Mouse (Mus musculus): ENCODE results near the gene Magi2. TPM values are rescaled to one million over a fixed set of nuclear protein-coding genes. Genes with fewer than 3 reads are reported as not detected.
A peak's percentile ranks its signal among the peaks of the same experiment; 100 is the strongest.

Magi2 gene
- polyA plus RNA-seq, 1 experiment: 1.6 TPM

- 6% methylated on average over 3 of the region's 3 CpGs for WGBS
- peak; percentile 37 for DNase-seq
- Histone ChIP-seq H3K27me3 (ENCODE audit: control insufficient read depth, insufficient read depth, low read length) (no peaks in the 10 kb centered on the region), H3K27ac (ENCODE audit: control insufficient read depth, insufficient read depth, low read length) (peak overlapping the region; percentile 72; the same call in 1 of the 2 replicates), H3K4me1 (replicated peaks; ENCODE audit: control insufficient read depth, insufficient read depth, low read length) (peaks cover 15% of the 10 kb centered on the region), H3K36me3 (ENCODE audit: control insufficient read depth, insufficient read depth, low read length) (no peaks in the 10 kb centered on the region), H3K4me3 (ENCODE audit: control insufficient read depth, insufficient read depth, low read length) (no peak overlapping the region)
- no peak for TF ChIP-seq CTCF (IDR thresholded peaks at IDR 0.05; ENCODE audit: borderline replicate concordance, control insufficient read depth, extremely low read depth, insufficient read depth, low read length, poor library complexity)
- no peak for TF ChIP-seq POLR2A (IDR thresholded peaks at IDR 0.05; ENCODE audit: control insufficient read depth, extremely low read depth, insufficient read depth, low read length, poor library complexity)
Observed at GRCm38 (mm10) chr5:20749535-20749934, 1522.7 kb downstream of the Magi2 start.

GRCm38 (mm10) chr5:20751000-20751399 lies 1524.2 kb downstream of the Magi2 start:
- Histone ChIP-seq H3K4me1 (replicated peaks; ENCODE audit: control insufficient read depth, insufficient read depth, low read length) (peaks cover 15% of the 10 kb centered on the region), H3K4me3 (ENCODE audit: control insufficient read depth, insufficient read depth, low read length) (no peak overlapping the region), H3K27ac (ENCODE audit: control insufficient read depth, insufficient read depth, low read length) (no peak overlapping the region), H3K27me3 (ENCODE audit: control insufficient read depth, insufficient read depth, low read length) (no peaks in the 10 kb centered on the region), H3K36me3 (ENCODE audit: control insufficient read depth, insufficient read depth, low read length) (no peaks in the 10 kb centered on the region)
- DNase-seq: no peak
- 88% methylated on average over 7 of the region's 7 CpGs for WGBS
- TF ChIP-seq CTCF (IDR thresholded peaks at IDR 0.05; ENCODE audit: borderline replicate concordance, control insufficient read depth, extremely low read depth, insufficient read depth, low read length, poor library complexity) (no peak), POLR2A (IDR thresholded peaks at IDR 0.05; ENCODE audit: control insufficient read depth, extremely low read depth, insufficient read depth, low read length, poor library complexity) (no peak)

- DNase-seq: no peak
- Histone ChIP-seq H3K36me3 (ENCODE audit: control insufficient read depth, insufficient read depth, low read length) (no peaks in the 10 kb centered on the region), H3K27me3 (ENCODE audit: control insufficient read depth, insufficient read depth, low read length) (no peaks in the 10 kb centered on the region), H3K4me3 (ENCODE audit: control insufficient read depth, insufficient read depth, low read length) (no peak overlapping the region), H3K27ac (ENCODE audit: control insufficient read depth, insufficient read depth, low read length) (no peak overlapping the region), H3K4me1 (replicated peaks; ENCODE audit: control insufficient read depth, insufficient read depth, low read length) (peaks cover 15% of the 10 kb centered on the region)
- WGBS: 95% methylated on average over 7 of the region's 7 CpGs
- TF ChIP-seq CTCF (IDR thresholded peaks at IDR 0.05; ENCODE audit: borderline replicate concordance, control insufficient read depth, extremely low read depth, insufficient read depth, low read length, poor library complexity): no peak
Observed at GRCm38 (mm10) chr5:20751696-20752095, 1524.9 kb downstream of the Magi2 start.

- 89% methylated on average over 2 of the region's 2 CpGs for WGBS
- no peak overlapping the region for H3K27ac ChIP-seq (ENCODE audit: control insufficient read depth, insufficient read depth, low read length)
- no peak for DNase-seq
- H3K36me3 ChIP-seq (ENCODE audit: control insufficient read depth, insufficient read depth, low read length): no peaks in the 10 kb centered on the region
- H3K27me3 ChIP-seq (ENCODE audit: control insufficient read depth, insufficient read depth, low read length): no peaks in the 10 kb centered on the region
- H3K4me3 ChIP-seq (ENCODE audit: control insufficient read depth, insufficient read depth, low read length): no peak overlapping the region
- H3K4me1 ChIP-seq (replicated peaks; ENCODE audit: control insufficient read depth, insufficient read depth, low read length): peaks cover 15% of the 10 kb centered on the region
- TF ChIP-seq POLR2A (IDR thresholded peaks at IDR 0.05; ENCODE audit: control insufficient read depth, extremely low read depth, insufficient read depth, low read length, poor library complexity) (no peak), CTCF (IDR thresholded peaks at IDR 0.05; ENCODE audit: borderline replicate concordance, control insufficient read depth, extremely low read depth, insufficient read depth, low read length, poor library complexity) (no peak)
Observed at GRCm38 (mm10) chr5:20753096-20753495, 1526.3 kb downstream of the Magi2 start.

- no peak overlapping the region for H3K4me3 ChIP-seq (ENCODE audit: control insufficient read depth, insufficient read depth, low read length)
- no peak overlapping the region for H3K27ac ChIP-seq (ENCODE audit: control insufficient read depth, insufficient read depth, low read length)
- DNase-seq: no peak
- no peaks in the 10 kb centered on the region for H3K27me3 ChIP-seq (ENCODE audit: control insufficient read depth, insufficient read depth, low read length)
- peaks cover 11% of the 10 kb centered on the region for H3K4me1 ChIP-seq (replicated peaks; ENCODE audit: control insufficient read depth, insufficient read depth, low read length)
- no peak for TF ChIP-seq POLR2A (IDR thresholded peaks at IDR 0.05; ENCODE audit: control insufficient read depth, extremely low read depth, insufficient read depth, low read length, poor library complexity)
- no peak for TF ChIP-seq CTCF (IDR thresholded peaks at IDR 0.05; ENCODE audit: borderline replicate concordance, control insufficient read depth, extremely low read depth, insufficient read depth, low read length, poor library complexity)
- H3K36me3 ChIP-seq (ENCODE audit: control insufficient read depth, insufficient read depth, low read length): no peaks in the 10 kb centered on the region
- WGBS: 81% methylated on average over 5 of the region's 5 CpGs
Observed at GRCm38 (mm10) chr5:20753963-20754362, 1527.1 kb downstream of the Magi2 start.

All from thymus, adult 2 months (tissue).